Mouse (Mus musculus) brown adipose tissue, adult 24 weeks (tissue): ENCODE measurements around the gene Gmps. TPM values are rescaled to one million over a fixed set of nuclear protein-coding genes. Genes with fewer than 3 reads are reported as not detected.

ENCODE experiments used
- H3K27ac ChIP-seq: fragments of 200-500 bp; replicated peaks from 2 replicates; pipeline ENCODE4 v1.5.1; 2012; ENCODE audit warnings: low read depth, mild to moderate bottlenecking, low read length
- H3K4me1 ChIP-seq: fragments of 200-500 bp; 2 replicates; pipeline ENCODE4 v1.6.1; 2012; ENCODE audit warnings: low read length, mixed read lengths; ENCODE audit not compliant: control insufficient read depth, insufficient read depth, insufficient read length
- H3K4me3 ChIP-seq: fragments of 200-500 bp; 2 replicates; pipeline ENCODE4 v1.5.1; 2012; ENCODE audit warnings: low read depth, mild to moderate bottlenecking, low read length, moderate library complexity; ENCODE audit not compliant: insufficient read depth
- polyA plus RNA-seq: library from polyadenylated mRNA; stranded (reverse); fragments of >200 nt; gene quantifications from 2 replicates; pipeline ENCODE4 v1.2.4, GENCODE M21; 2012; ENCODE audit not compliant: missing spikeins, insufficient read depth, insufficient read length

Gene Gmps
- polyA plus RNA-seq, 1 experiment, result 20.2 TPM

- Histone ChIP-seq H3K27ac (no peak overlapping the region), H3K4me3 (no peak overlapping the region), H3K4me1 (no peaks in the 10 kb centered on the region)
Measured at GRCm38 (mm10) chr3:64021867-64022266, 46.0 kb downstream of the Gmps start.

- Histone ChIP-seq H3K4me1 (no peaks in the 10 kb centered on the region), H3K4me3 (no peak overlapping the region), H3K27ac (no peak overlapping the region)
Measured at GRCm38 (mm10) chr3:64029846-64030245, 53.9 kb downstream of the Gmps start.

GRCm38 (mm10) chr3:64038136-64038841, 62.4 kb downstream of the Gmps start:
- Histone ChIP-seq H3K4me3 (no peak overlapping the region), H3K4me1 (no peaks in the 10 kb centered on the region), H3K27ac (no peak overlapping the region)

GRCm38 (mm10) chr3:64039818-64040784, 64.2 kb downstream of the Gmps start:
- H3K27ac ChIP-seq, result no peak overlapping the region
- H3K4me3 ChIP-seq, result peak overlapping the region; percentile 54
- H3K4me1 ChIP-seq, result no peaks in the 10 kb centered on the region

Other genes with a start within 250 kb of the Gmps start
- gene Plch1, start 76.6 kb upstream of the Gmps start, polyA plus RNA-seq, result not detected in 2 replicates
- 13.0 and 13.4 TPM in 2 replicates for gene E130311K13Rik, start 46.6 kb upstream of the Gmps start, polyA plus RNA-seq
- 20.0 and 31.7 TPM in 2 replicates for gene Slc33a1, start 11.3 kb upstream of the Gmps start, polyA plus RNA-seq
- gene Vmn2r1, start 105.4 kb downstream of the Gmps start, polyA plus RNA-seq, result 0.16 TPM in 1 of 2 replicates, not detected in the other
- not detected in 2 replicates for gene Vmn2r2, start 165.8 kb downstream of the Gmps start, polyA plus RNA-seq